Mouse (Mus musculus) heart, embryonic 14.5 days (tissue): Measurements from ENCODE around the gene Raly. TPM values are rescaled to one million over a fixed set of nuclear protein-coding genes. Genes with fewer than 3 reads are reported as not detected.
A peak's percentile ranks its signal among the peaks of the same experiment; 100 is the strongest.

Source experiments
- ATAC-seq: fragments of 200-750 bp; cut with Nextera tagmentation; 2 replicates; pipeline ENCODE4 v1.8.0; 2017; ENCODE audit warnings: low read depth, moderate TSS enrichment; ENCODE audit not compliant: insufficient number of reproducible peaks, insufficient read depth, low FRiP score
- H3K27ac ChIP-seq, 2 experiments: fragments of 200-500 bp in 1 of 2; fragments of 300-500 bp in 1 of 2; sonication (generic) in 1 of 2; replicated peaks in 1 of 2; 2 replicates each; pipeline ENCODE4 v1.5.1; 2012 to 2014; ENCODE audit warnings: low read depth in 2 of 2, low read length in 2 of 2, control low read depth in 1 of 2, mild to moderate bottlenecking in 1 of 2, mixed read lengths in 1 of 2; ENCODE audit not compliant: control insufficient read depth in 1 of 2, insufficient read depth in 1 of 2
- H3K27me3 ChIP-seq: fragments of 300-500 bp; sonication (generic); 2 replicates; pipeline ENCODE4 v1.6.1; 2014; ENCODE audit warnings: mild to moderate bottlenecking, low read length, control low read depth; ENCODE audit not compliant: control insufficient read depth, insufficient read depth
- H3K36me3 ChIP-seq: fragments of 300-500 bp; sonication (generic); 2 replicates; pipeline ENCODE4 v1.6.1; 2014; ENCODE audit warnings: mild to moderate bottlenecking, control low read depth, low read length, mixed read lengths; ENCODE audit not compliant: control insufficient read depth, insufficient read depth
- H3K4me1 ChIP-seq, 2 experiments: fragments of 200-500 bp in 1 of 2; fragments of 300-500 bp in 1 of 2; sonication (generic) in 1 of 2; 2 replicates each; pipeline ENCODE4 v1.6.1; 2012 to 2014; ENCODE audit warnings: low read length in 2 of 2, control low read depth in 1 of 2, mixed read lengths in 1 of 2; ENCODE audit not compliant: control insufficient read depth in 2 of 2, insufficient read depth in 2 of 2
- H3K4me2 ChIP-seq: fragments of 300-500 bp; sonication (generic); 2 replicates; pipeline ENCODE4 v1.6.1; 2014; ENCODE audit warnings: mild to moderate bottlenecking, low read length
- H3K4me3 ChIP-seq, 2 experiments: fragments of 200-500 bp in 1 of 2; fragments of 300-500 bp in 1 of 2; sonication (generic) in 1 of 2; 2 replicates each; pipeline ENCODE4 v1.5.1; 2012 to 2014; ENCODE audit warnings: low read length in 2 of 2, mild to moderate bottlenecking in 2 of 2, control low read depth in 1 of 2, low read depth in 1 of 2, moderate library complexity in 1 of 2; ENCODE audit not compliant: control insufficient read depth in 1 of 2, insufficient read depth in 1 of 2
- H3K9ac ChIP-seq: fragments of 300-500 bp; sonication (generic); 2 replicates; pipeline ENCODE4 v1.6.1; 2014; ENCODE audit warnings: mild to moderate bottlenecking, low read length
- H3K9me3 ChIP-seq: fragments of 300-500 bp; sonication (generic); 2 replicates; pipeline ENCODE4 v1.6.1; 2016; ENCODE audit warnings: low read length, control low read depth; ENCODE audit not compliant: control insufficient read depth
- WGBS: fragments of 180-500 bp; shearing (Covaris S2); extraction: QIAGEN DNeasy Blood & Tissue Kit; methylation state at CpG from one replicate; pipeline ENCODE4 v1.1.7; 2014; 5-methylcytosine and 5-hydroxymethylcytosine counted together
- polyA plus RNA-seq: library from polyadenylated mRNA; unstranded; fragments of >200 nt; fragmentation: Nextera tagmentation; extraction: Ambion mirVana; gene quantifications from 2 replicates; pipeline ENCODE4 v1.2.1, GENCODE M21; 2014

Gene Raly
- polyA plus RNA-seq, result 32.5 and 54.2 TPM in 2 replicates

DNA sequence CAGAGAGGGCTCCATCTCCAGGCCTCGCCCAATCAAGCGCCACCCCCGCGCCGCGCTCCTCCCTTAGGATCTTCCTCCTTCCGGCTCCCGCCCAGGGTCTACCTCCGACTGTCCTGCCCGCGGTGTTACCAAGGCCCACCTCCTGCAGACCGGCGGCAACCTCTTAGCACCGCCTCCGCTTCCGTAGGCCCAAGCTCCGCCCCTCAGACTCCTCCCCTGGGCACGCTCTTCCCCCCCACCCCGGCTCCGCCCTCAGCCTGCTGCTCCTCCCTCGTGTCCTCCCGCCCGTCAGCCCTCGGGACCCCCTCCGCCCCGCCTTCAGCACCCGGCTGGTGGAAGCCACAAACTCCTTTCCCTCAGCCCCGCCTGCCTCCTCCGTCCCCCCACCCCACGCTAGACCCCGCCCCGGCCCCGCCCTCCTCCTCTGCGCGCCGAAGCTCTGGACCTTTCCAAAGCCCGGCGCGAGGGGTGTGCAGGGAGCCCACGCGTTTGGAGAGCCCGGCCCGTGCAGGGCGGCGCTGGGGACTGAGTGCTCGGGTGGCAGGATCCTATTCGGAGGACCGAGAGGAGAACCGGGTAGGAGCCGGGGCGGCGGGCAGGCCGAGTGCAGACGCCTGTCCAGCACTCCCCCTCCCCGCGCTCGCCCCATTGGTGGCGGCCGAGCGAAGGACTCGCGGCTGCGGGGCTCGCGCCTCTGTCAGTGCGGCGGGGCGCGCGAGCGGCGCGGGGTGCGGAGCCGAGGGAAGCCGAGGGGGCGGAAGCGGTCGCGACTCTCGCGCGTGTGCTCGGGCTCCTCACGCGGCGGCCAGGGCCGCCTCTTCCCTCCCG lies at the start of gene Raly, which contains the start of gene a:
Raly (plus strand) TSS at position 441 of the 828 bp plus-strand sequence.
a (plus strand) TSS at position 747 of the 828 bp plus-strand sequence.
- Histone ChIP-seq H3K4me2 (peak within 1 kb of the TSS; percentile 81), H3K4me3 (peak within 1 kb of the TSS; percentile 90 to 91), H3K9ac (peak within 1 kb of the TSS; percentile 97), H3K4me1 (peaks cover 5 to 34% of the 10 kb centered on the region in 2 experiments), H3K9me3 (no peaks in the 10 kb centered on the region), H3K36me3 (no peaks in the 10 kb centered on the region), H3K27ac (peak within 1 kb of the TSS; percentile 96 to 98), H3K27me3 (no peaks in the 10 kb centered on the region)
- ATAC-seq, result peak; percentile 96
- WGBS, result under 1% methylated on average over 69 of the region's 89 CpGs

DNA sequence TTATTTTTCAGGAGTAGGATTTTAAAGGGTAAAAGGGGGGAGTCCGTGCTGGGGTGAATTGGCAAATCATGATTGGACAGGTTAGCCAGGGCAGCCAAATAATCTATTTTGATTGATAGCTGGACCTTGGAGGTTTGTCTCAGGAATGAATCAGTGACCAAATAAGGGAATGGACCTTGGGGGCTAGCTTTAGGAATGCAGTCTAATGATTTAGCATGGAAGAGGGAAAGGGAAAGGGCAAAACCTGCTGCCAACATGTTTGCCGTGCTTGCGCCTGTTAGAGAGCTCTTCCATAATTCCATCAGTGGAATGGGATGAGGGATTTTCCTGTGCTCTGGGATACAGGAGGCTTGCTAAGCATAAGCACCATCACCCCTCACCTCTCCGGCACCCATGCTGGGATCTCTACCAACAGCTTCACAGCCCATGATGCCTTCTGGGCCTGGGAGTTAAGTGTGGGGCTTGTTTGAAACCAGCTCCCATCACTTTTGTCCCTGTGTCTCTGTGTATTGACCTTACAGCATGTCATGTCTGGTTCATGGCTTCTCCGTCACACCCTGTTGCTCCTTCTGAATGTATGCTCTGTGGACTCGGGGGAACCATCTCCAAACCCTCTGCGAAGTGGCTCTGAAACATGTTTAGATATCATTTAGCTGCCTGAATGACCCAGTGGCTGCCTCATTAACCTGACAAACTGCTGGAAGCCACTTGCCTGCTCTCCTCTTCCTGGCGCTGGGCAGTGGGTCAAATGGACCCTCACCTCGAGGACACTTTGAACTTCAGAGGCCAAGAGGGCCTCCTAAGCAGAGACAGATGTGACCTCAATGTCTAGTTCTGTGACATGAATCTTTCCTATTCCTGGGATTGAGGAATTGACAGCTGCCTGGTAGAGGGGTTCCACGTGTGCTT lies 47.7 kb upstream of the Raly start:
- Histone ChIP-seq H3K4me3 (no peak overlapping the region), H3K4me1 (no peaks in the 10 kb centered on the region), H3K9ac (no peak overlapping the region), H3K27me3 (no peaks in the 10 kb centered on the region), H3K36me3 (no peaks in the 10 kb centered on the region), H3K27ac (no peak overlapping the region), H3K4me2 (no peak overlapping the region), H3K9me3 (no peaks in the 10 kb centered on the region)
- no peak for ATAC-seq
- 72% methylated on average over 10 of the region's 10 CpGs for WGBS

DNA sequence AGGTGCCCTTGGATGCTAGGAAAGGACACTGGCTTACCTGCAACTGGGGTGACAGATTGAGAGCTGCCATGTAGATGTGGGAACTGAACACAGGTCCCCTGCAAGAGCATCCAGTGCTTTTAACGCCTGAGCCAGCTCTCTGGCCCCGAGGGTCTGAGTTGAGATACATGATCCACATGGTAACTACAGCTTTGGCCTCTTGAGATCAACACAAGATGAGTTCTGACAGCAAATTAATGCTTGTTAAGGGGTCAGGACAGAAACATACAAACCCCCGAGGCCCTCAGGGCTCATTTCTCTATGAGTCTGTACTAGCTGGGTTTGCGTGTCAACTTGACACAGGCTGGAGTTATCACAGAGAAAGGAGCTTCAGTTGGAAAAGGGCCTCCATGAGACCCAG lies 47.0 kb upstream of the Raly start:
- H3K9ac ChIP-seq, result no peak overlapping the region
- no peak overlapping the region for H3K4me3 ChIP-seq
- H3K27ac ChIP-seq, result no peak overlapping the region
- WGBS, result 77% methylated on average over 4 of the region's 4 CpGs
- H3K4me2 ChIP-seq, result no peak overlapping the region
- H3K27me3 ChIP-seq, result no peaks in the 10 kb centered on the region
- no peaks in the 10 kb centered on the region for H3K36me3 ChIP-seq
- no peaks in the 10 kb centered on the region; the same call in 1 of the 2 replicates for H3K9me3 ChIP-seq
- ATAC-seq, result no peak
- H3K4me1 ChIP-seq, result no peaks in the 10 kb centered on the region

DNA sequence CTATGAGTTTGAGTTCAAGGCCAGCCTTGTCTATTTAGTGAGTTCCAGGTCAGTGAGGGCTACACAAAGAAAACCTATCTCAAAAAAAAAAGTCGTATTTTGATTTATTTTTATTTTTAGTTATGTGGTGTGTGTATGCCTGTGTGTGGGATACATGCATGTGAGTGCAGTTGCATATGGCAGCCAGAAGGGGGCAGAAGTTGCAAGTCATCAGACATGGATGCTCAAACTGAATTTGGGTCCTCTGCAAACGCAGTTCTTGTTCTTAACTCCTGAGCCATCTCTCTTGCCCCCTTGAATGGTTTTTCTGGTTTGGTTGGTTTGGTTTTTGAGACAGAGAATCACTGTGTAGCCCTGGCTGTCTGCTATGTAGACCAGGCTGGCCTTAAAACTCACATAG lies 42.5 kb upstream of the Raly start:
- Histone ChIP-seq H3K4me3 (no peak overlapping the region), H3K4me2 (no peak overlapping the region), H3K36me3 (no peaks in the 10 kb centered on the region), H3K27ac (no peak overlapping the region), H3K9me3 (no peaks in the 10 kb centered on the region; the same call in 1 of the 2 replicates), H3K9ac (no peak overlapping the region), H3K4me1 (0 out of 4 replicates have a peak, but pooled peaks cover 0 to 4% of the 10 kb centered on the region in 2 experiments), H3K27me3 (no peaks in the 10 kb centered on the region)
- ATAC-seq, result no peak
- WGBS, result 83% methylated on average over 2 of the region's 2 CpGs

DNA sequence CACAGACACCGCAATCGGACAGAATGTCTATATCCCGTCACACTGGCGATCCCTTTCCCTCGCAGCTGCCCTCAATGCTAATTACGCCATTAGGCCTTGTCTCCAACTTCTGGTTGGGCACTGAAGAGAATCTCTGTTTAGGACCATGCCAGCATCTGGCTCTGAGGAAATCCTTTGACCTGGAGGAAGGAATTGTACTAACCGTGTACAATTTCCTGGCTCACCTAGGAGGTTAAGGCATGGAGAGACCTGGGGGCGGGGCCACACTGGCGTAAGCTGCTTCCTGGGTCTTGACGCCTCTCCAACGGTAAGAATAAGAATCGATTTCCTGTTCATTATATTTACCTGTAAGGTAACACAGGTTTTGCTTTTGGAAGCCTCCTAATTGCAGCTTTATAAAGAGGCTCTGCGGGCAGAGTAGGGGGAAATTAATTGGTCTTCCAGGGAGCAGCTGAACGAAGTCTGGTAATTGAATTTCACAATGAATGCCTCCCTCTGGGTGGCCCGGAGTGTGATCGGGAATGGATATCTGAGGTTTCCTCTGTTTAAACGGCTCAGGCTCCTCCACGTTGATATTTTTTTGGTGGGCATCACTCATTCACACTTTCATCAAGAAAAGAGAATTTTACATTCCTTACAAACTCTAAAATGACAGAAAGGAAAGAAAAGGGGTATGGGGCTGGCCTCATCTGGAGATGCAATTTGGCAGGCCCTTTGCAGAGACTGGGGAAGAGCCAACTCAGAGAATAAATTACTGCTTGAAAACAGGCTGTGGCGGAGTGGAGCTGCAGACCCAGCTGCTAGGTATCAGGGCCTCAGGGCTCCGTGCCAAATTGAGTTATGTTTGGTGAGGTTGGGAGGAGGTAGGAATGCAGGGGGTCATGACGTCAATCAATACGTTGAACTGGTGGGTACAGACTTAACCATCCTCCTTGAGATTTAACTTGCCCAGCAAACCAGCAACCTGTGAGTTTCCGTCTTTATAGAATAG lies 41.6 kb upstream of the Raly start:
- Histone ChIP-seq H3K27ac (no peak overlapping the region), H3K36me3 (no peaks in the 10 kb centered on the region), H3K27me3 (no peaks in the 10 kb centered on the region), H3K9me3 (no peaks in the 10 kb centered on the region; the same call in 1 of the 2 replicates), H3K4me2 (no peak overlapping the region), H3K4me3 (no peak overlapping the region), H3K4me1 (0 out of 4 replicates have a peak, but pooled peaks cover 0 to 7% of the 10 kb centered on the region in 2 experiments), H3K9ac (no peak overlapping the region)
- ATAC-seq, result no peak
- WGBS, result 63% methylated on average over 23 of the region's 23 CpGs

DNA sequence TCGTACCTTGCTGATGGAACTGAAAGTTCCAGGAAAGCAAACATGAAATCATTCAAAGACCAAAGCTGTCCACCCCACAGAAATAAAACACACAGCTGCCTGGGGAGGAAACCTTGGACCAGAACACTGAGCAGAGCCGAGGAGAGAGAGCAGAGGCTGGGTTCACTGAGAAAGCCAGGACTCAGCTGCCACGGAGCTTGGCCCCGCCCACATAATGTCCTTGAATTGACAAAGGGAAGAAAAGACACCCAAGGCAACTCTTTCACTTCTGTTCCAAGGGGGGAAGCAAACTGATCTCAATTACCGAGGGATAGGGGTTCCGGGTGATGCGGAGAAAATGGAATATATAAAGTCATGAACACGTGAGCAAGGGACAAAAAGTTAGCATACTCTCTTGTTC lies 39.0 kb upstream of the Raly start:
- no peak for ATAC-seq
- Histone ChIP-seq H3K27me3 (no peaks in the 10 kb centered on the region), H3K4me2 (no peak overlapping the region)

More for the DNA sequence above, 39.0 kb upstream of the Raly start:
- Histone ChIP-seq H3K36me3 (no peaks in the 10 kb centered on the region), H3K4me3 (no peak overlapping the region), H3K9me3 (no peaks in the 10 kb centered on the region; the same call in 1 of the 2 replicates), H3K27ac (no peak overlapping the region), H3K9ac (no peak overlapping the region), H3K4me1 (0 out of 4 replicates have a peak, but pooled peaks cover 0 to 7% of the 10 kb centered on the region in 2 experiments)
- 63% methylated on average over 8 of the region's 8 CpGs for WGBS
